Mouse (Mus musculus) macrophage (primary cell): Measurements from ENCODE around the gene Aldh1a2. TPM values are rescaled to one million over a fixed set of nuclear protein-coding genes. Genes with fewer than 3 reads are reported as not detected.

Source experiments
- H3K27ac ChIP-seq: fragments of 350-480 bp; formaldehyde crosslinking; 2 replicates; pipeline ENCODE4 v1.9.0; 2021
- H3K36me3 ChIP-seq: fragments of 350-480 bp; formaldehyde crosslinking; 2 replicates; pipeline ENCODE4 v1.9.0; 2021; ENCODE audit errors: inconsistent target
- H3K4me3 ChIP-seq: fragments of 350-480 bp; formaldehyde crosslinking; 2 replicates; pipeline ENCODE4 v1.9.0; 2021; ENCODE audit errors: inconsistent target
- H3K79me2 ChIP-seq: fragments of 350-480 bp; formaldehyde crosslinking; 2 replicates; pipeline ENCODE4 v1.9.0; 2021; ENCODE audit errors: inconsistent target
- WGBS: methylation state at CpG from one replicate; pipeline ENCODE4 v1.1.7; 2026; ENCODE audit warnings: inconsistent platforms; ENCODE audit not compliant: missing documents; 5-methylcytosine and 5-hydroxymethylcytosine counted together
- polyA plus RNA-seq: library from polyadenylated mRNA; stranded (reverse); fragments of 250-400 nt; gene quantifications from 3 replicates; pipeline ENCODE4 v1.2.4, GENCODE M21; 2018; ENCODE audit warnings: inconsistent platforms

The Aldh1a2 gene
- polyA plus RNA-seq, 1 experiment from 2014 or later: 0.17 TPM

GRCm38 (mm10) chr9:71239926-71240325, 24.3 kb downstream of the Aldh1a2 start:
- Histone ChIP-seq H3K4me3 (no peak overlapping the region), H3K36me3 (no peaks in the 10 kb centered on the region), H3K27ac (no peak overlapping the region), H3K79me2 (no peaks in the 10 kb centered on the region)
- WGBS: 76% methylated on average over 2 of the region's 2 CpGs

- no peaks in the 10 kb centered on the region for H3K36me3 ChIP-seq
- H3K4me3 ChIP-seq: no peak overlapping the region
- no peaks in the 10 kb centered on the region for H3K79me2 ChIP-seq
- WGBS: 80% methylated on average over 8 of the region's 10 CpGs
- no peak overlapping the region for H3K27ac ChIP-seq
These were observed 26.2 kb downstream of the Aldh1a2 start for GRCm38 (mm10) chr9:71241515-71242411.

- Histone ChIP-seq H3K4me3 (no peak overlapping the region), H3K79me2 (no peaks in the 10 kb centered on the region), H3K27ac (no peak overlapping the region), H3K36me3 (no peaks in the 10 kb centered on the region)
- 92% methylated on average over 5 of the region's 5 CpGs for WGBS
These were observed 26.8 kb downstream of the Aldh1a2 start for GRCm38 (mm10) chr9:71242412-71242781.

- Histone ChIP-seq H3K79me2 (no peaks in the 10 kb centered on the region), H3K36me3 (no peaks in the 10 kb centered on the region), H3K27ac (no peak overlapping the region), H3K4me3 (no peak overlapping the region)
- whole genome bisulfite sequencing: 85% methylated on average over 2 of the region's 2 CpGs
These were observed 38.8 kb downstream of the Aldh1a2 start for GRCm38 (mm10) chr9:71254380-71254779.

- Histone ChIP-seq H3K4me3 (no peak overlapping the region), H3K79me2 (no peaks in the 10 kb centered on the region), H3K36me3 (no peaks in the 10 kb centered on the region), H3K27ac (no peak overlapping the region)
- WGBS: 74% methylated on average over 3 of the region's 3 CpGs
These were observed 47.1 kb downstream of the Aldh1a2 start for GRCm38 (mm10) chr9:71262711-71263110.

- Histone ChIP-seq H3K36me3 (no peaks in the 10 kb centered on the region), H3K4me3 (no peak overlapping the region), H3K27ac (no peak overlapping the region), H3K79me2 (no peaks in the 10 kb centered on the region)
- 86% methylated on average over 5 of the region's 5 CpGs for WGBS
These were observed 54.1 kb downstream of the Aldh1a2 start for GRCm38 (mm10) chr9:71269711-71270110.

- Histone ChIP-seq H3K27ac (no peak overlapping the region), H3K4me3 (no peak overlapping the region), H3K36me3 (no peaks in the 10 kb centered on the region), H3K79me2 (no peaks in the 10 kb centered on the region)
- 100% methylated on average over 3 of the region's 3 CpGs for WGBS
These were observed 54.6 kb downstream of the Aldh1a2 start for GRCm38 (mm10) chr9:71270205-71270604.

GRCm38 (mm10) chr9:71276149-71276721, 60.6 kb downstream of the Aldh1a2 start:
- Histone ChIP-seq H3K79me2 (no peaks in the 10 kb centered on the region), H3K36me3 (no peaks in the 10 kb centered on the region), H3K27ac (no peak overlapping the region), H3K4me3 (no peak overlapping the region)
- 88% methylated on average over 14 of the region's 14 CpGs for WGBS

GRCm38 (mm10) chr9:71278741-71279140, 63.2 kb downstream of the Aldh1a2 start:
- Histone ChIP-seq H3K79me2 (no peaks in the 10 kb centered on the region), H3K4me3 (no peak overlapping the region), H3K27ac (no peak overlapping the region), H3K36me3 (no peaks in the 10 kb centered on the region)
- 89% methylated on average over 4 of the region's 4 CpGs for WGBS

- Histone ChIP-seq H3K79me2 (no peaks in the 10 kb centered on the region), H3K4me3 (no peak overlapping the region), H3K27ac (no peak overlapping the region), H3K36me3 (no peaks in the 10 kb centered on the region)
- 87% methylated on average over 7 of the region's 7 CpGs for WGBS
These were observed 67.6 kb downstream of the Aldh1a2 start for GRCm38 (mm10) chr9:71283156-71283555.

GRCm38 (mm10) chr9:71285231-71285630, 69.6 kb downstream of the Aldh1a2 start:
- Histone ChIP-seq H3K4me3 (no peak overlapping the region), H3K27ac (no peak overlapping the region), H3K79me2 (no peaks in the 10 kb centered on the region), H3K36me3 (no peaks in the 10 kb centered on the region)
- 96% methylated on average over 3 of the region's 3 CpGs for WGBS

- Histone ChIP-seq H3K4me3 (no peak overlapping the region), H3K36me3 (no peaks in the 10 kb centered on the region), H3K79me2 (no peaks in the 10 kb centered on the region), H3K27ac (no peak overlapping the region)
- 95% methylated on average over 9 of the region's 9 CpGs for WGBS
These were observed 70.8 kb downstream of the Aldh1a2 start for GRCm38 (mm10) chr9:71286420-71286819.

GRCm38 (mm10) chr9:71288738-71289137, 73.1 kb downstream of the Aldh1a2 start:
- Histone ChIP-seq H3K36me3 (no peaks in the 10 kb centered on the region), H3K27ac (no peak overlapping the region), H3K4me3 (no peak overlapping the region), H3K79me2 (no peaks in the 10 kb centered on the region)
- 59% methylated on average over 6 of the region's 6 CpGs for WGBS

GRCm38 (mm10) chr9:71289810-71290209, 74.2 kb downstream of the Aldh1a2 start:
- Histone ChIP-seq H3K79me2 (no peaks in the 10 kb centered on the region), H3K36me3 (no peaks in the 10 kb centered on the region), H3K27ac (no peak overlapping the region), H3K4me3 (no peak overlapping the region)
- WGBS: 84% methylated on average over 3 of the region's 3 CpGs

GRCm38 (mm10) chr9:71290730-71291129, 75.1 kb downstream of the Aldh1a2 start:
- no peak overlapping the region for H3K27ac ChIP-seq
- 44% methylated on average over 1 of the region's 1 CpGs for WGBS
- no peaks in the 10 kb centered on the region for H3K36me3 ChIP-seq
- no peak overlapping the region for H3K4me3 ChIP-seq
- H3K79me2 ChIP-seq: no peaks in the 10 kb centered on the region
